Mouse (Mus musculus): ENCODE data around the gene Fam198b.

Gene Fam198b

GRCm38 (mm10) chr3:79884305-79884704 is at the start of gene Fam198b:
Fam198b (plus strand) TSS chr3:79884533.
- no peak for DNase-seq (ENCODE audit: low spot score)

GRCm38 (mm10) chr3:79838751-79839150 is 45.6 kb upstream of the Fam198b start:
- no peak for DNase-seq (ENCODE audit: low spot score)

- no peak for DNase-seq (ENCODE audit: low spot score)
Measured at GRCm38 (mm10) chr3:79841475-79841874, 42.9 kb upstream of the Fam198b start.

- DNase-seq (ENCODE audit: low spot score) = peak; percentile 65
Measured at GRCm38 (mm10) chr3:79842165-79842564, 42.2 kb upstream of the Fam198b start.

GRCm38 (mm10) chr3:79842616-79843016 is 41.7 kb upstream of the Fam198b start:
- DNase-seq (ENCODE audit: low spot score) = peak; percentile 77

- DNase-seq (ENCODE audit: low spot score) = no peak
Measured at GRCm38 (mm10) chr3:79843999-79844398, 40.3 kb upstream of the Fam198b start.

- DNase-seq (ENCODE audit: low spot score) = no peak
Measured at GRCm38 (mm10) chr3:79846633-79847032, 37.7 kb upstream of the Fam198b start.

GRCm38 (mm10) chr3:79848841-79849240 is 35.5 kb upstream of the Fam198b start:
- no peak for DNase-seq (ENCODE audit: low spot score)

GRCm38 (mm10) chr3:79849621-79850020 is 34.7 kb upstream of the Fam198b start:
- no peak for DNase-seq (ENCODE audit: low spot score)

- no peak for DNase-seq (ENCODE audit: low spot score)
Measured at GRCm38 (mm10) chr3:79850656-79851055, 33.7 kb upstream of the Fam198b start.

GRCm38 (mm10) chr3:79852108-79852507 is 32.2 kb upstream of the Fam198b start:
- no peak for DNase-seq (ENCODE audit: low spot score)

GRCm38 (mm10) chr3:79852654-79853166 is 31.6 kb upstream of the Fam198b start, which contains the start of gene Tmem144:
Tmem144 (minus strand) TSS chr3:79852773.
- DNase-seq (ENCODE audit: low spot score) = peak; percentile 22

GRCm38 (mm10) chr3:79857780-79858179 is 26.6 kb upstream of the Fam198b start:
- DNase-seq (ENCODE audit: low spot score) = no peak

GRCm38 (mm10) chr3:79858221-79858620 is 26.1 kb upstream of the Fam198b start:
- DNase-seq (ENCODE audit: low spot score) = no peak

GRCm38 (mm10) chr3:79864824-79865223 is 19.5 kb upstream of the Fam198b start:
- no peak for DNase-seq (ENCODE audit: low spot score)

- DNase-seq (ENCODE audit: low spot score) = no peak
Measured at GRCm38 (mm10) chr3:79866089-79866488, 18.2 kb upstream of the Fam198b start.

GRCm38 (mm10) chr3:79866526-79866925 is 17.8 kb upstream of the Fam198b start:
- no peak for DNase-seq (ENCODE audit: low spot score)

- DNase-seq (ENCODE audit: low spot score) = no peak
Measured at GRCm38 (mm10) chr3:79867121-79867709, 17.1 kb upstream of the Fam198b start.

GRCm38 (mm10) chr3:79875471-79875870 is 8.9 kb upstream of the Fam198b start:
- DNase-seq (ENCODE audit: low spot score) = no peak

GRCm38 (mm10) chr3:79878350-79878749 is 6.0 kb upstream of the Fam198b start:
- DNase-seq (ENCODE audit: low spot score) = no peak

- no peak for DNase-seq (ENCODE audit: low spot score)
Measured at GRCm38 (mm10) chr3:79879246-79879645, 5.1 kb upstream of the Fam198b start.

- DNase-seq (ENCODE audit: low spot score) = no peak
Measured at GRCm38 (mm10) chr3:79881645-79882044, 2.7 kb upstream of the Fam198b start.

- peak; percentile 76 for DNase-seq (ENCODE audit: low spot score)
Measured at GRCm38 (mm10) chr3:79883092-79883491, 1.2 kb upstream of the Fam198b start.

GRCm38 (mm10) chr3:79884761-79885189 is 442 bp downstream of the Fam198b start:
- DNase-seq (ENCODE audit: low spot score) = peak; percentile 66
